Mouse (Mus musculus): ENCODE results near the gene Ankrd50.

- TF ChIP-seq CTCF (IDR thresholded peaks at IDR 0.05; ENCODE audit: low read depth, low read length): no peak
- no peak for TF ChIP-seq POLR2A (IDR thresholded peaks at IDR 0.05; ENCODE audit: borderline replicate concordance, low read depth, low read length)
These were observed 40.8 kb downstream of the Ankrd50 start for GRCm38 (mm10) chr3:38443875-38444274.

Measured in bone marrow macrophage, adult 2 months (primary cell).